Mouse (Mus musculus): ENCODE measurements around the gene Plpp2. TPM values are rescaled to one million over a fixed set of nuclear protein-coding genes. Genes with fewer than 3 reads are reported as not detected.

Plpp2 gene
- total and polyA plus RNA-seq, 3 experiments: 2.3 to 3.8 (median 3.5) TPM

DNA sequence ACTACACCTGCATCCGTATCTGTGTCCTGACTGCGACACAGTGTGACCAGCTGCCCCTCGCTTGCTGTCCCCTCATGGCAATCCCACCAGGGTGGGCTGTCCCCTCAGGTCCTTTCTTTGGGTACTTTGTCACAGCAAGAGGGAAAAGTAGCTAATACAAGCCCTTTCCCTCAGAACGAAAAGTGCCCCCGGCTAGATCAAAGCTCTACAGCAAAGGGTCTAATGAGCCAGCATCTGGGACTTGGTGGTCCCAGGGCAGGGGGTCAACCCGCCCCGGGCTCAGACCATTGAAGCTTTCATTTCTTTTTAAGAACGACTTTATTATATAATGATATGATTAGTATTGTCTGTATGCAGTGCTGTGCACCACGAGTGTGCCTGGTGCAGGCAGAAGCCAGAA lies 44.7 kb upstream of the Plpp2 start:
- H3K27me3 ChIP-seq (ENCODE audit: control insufficient read depth, insufficient read depth, low read length): no peaks in the 10 kb centered on the region
- no peak for TF ChIP-seq POLR2A (IDR thresholded peaks at IDR 0.05; ENCODE audit: insufficient read depth, low read depth, low read length)
- peak in 1 of 2 experiments; percentile 3 for DNase-seq
- H3K79me2 ChIP-seq (replicated peaks; ENCODE audit: control insufficient read depth, insufficient read depth, low read length): no peaks in the 10 kb centered on the region
- no peak overlapping the region for H3K9ac ChIP-seq (ENCODE audit: low read depth, low read length)
- no peak overlapping the region for H3K27ac ChIP-seq
- WGBS: 73% methylated on average over 9 of the region's 9 CpGs
- no peaks in the 10 kb centered on the region for H3K36me3 ChIP-seq (ENCODE audit: control insufficient read depth, insufficient read depth, low read length)
- no peaks in the 10 kb centered on the region for H3K4me1 ChIP-seq (ENCODE audit: control insufficient read depth, insufficient read depth, low read length)
- no peak overlapping the region for H3K4me3 ChIP-seq
- intact Hi-C loops (cut with DNase I): no loop called here

DNA sequence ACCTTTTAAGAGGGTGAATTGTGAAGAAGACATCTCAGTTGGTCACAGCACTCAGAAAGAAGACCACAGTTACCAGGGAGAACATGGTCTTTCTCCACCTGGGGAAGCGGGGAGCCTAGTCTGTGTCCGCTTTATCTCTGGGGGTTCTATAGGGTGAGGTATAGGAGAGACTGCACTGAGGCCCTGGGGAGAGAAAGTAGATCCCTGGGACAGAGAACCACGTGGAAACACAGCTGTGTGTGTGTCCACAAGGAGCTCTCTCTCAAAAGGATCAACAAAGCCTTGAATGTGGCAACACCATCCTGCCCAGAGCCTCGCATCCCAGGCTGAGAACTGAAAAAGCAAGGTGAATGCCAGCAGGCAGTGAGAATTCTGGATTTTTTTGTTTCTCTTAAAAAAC lies 43.8 kb upstream of the Plpp2 start:
- H3K4me1 ChIP-seq (ENCODE audit: control insufficient read depth, insufficient read depth, low read length): no peaks in the 10 kb centered on the region
- no peak overlapping the region for H3K9ac ChIP-seq (ENCODE audit: low read depth, low read length)
- no peak overlapping the region for H3K27ac ChIP-seq
- H3K27me3 ChIP-seq (ENCODE audit: control insufficient read depth, insufficient read depth, low read length): no peaks in the 10 kb centered on the region
- no peaks in the 10 kb centered on the region for H3K36me3 ChIP-seq (ENCODE audit: control insufficient read depth, insufficient read depth, low read length)
- H3K79me2 ChIP-seq (replicated peaks; ENCODE audit: control insufficient read depth, insufficient read depth, low read length): no peaks in the 10 kb centered on the region
- peak in 1 of 2 experiments; percentile 6 for DNase-seq
- WGBS: 69% methylated on average over 4 of the region's 4 CpGs
- TF ChIP-seq EP300 (IDR thresholded peaks at IDR 0.05; ENCODE audit: insufficient read depth, low read depth, low read length) (no peak), POLR2A (IDR thresholded peaks at IDR 0.05; ENCODE audit: insufficient read depth, low read depth, low read length) (no peak), CTCF (IDR thresholded peaks at IDR 0.05) (no peak)
- intact Hi-C loops (cut with DNase I): no loop called here
- no peak overlapping the region for H3K4me3 ChIP-seq

DNA sequence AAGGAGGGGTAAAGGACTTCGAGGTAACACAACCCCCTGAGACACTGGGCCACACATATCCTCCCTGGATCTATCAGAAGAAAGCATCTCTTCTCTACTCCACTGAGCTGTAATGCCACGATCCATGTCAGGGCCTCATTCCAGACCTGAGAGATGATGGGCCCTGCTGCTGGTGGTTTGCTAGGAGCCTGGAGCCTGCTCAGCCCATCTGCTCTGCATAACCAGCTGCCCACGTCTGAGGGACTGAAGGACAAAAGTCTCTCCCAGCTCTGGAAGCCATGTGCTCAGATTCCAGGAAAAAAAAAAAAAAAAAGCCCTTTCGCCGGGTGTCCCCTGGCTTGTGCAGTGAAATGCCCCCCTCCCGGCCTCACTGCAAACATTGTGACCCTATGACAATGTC lies 42.2 kb upstream of the Plpp2 start:
- Histone ChIP-seq H3K27me3 (ENCODE audit: control insufficient read depth, insufficient read depth, low read length) (no peaks in the 10 kb centered on the region), H3K79me2 (replicated peaks; ENCODE audit: control insufficient read depth, insufficient read depth, low read length) (no peaks in the 10 kb centered on the region), H3K4me3 (no peak overlapping the region), H3K36me3 (ENCODE audit: control insufficient read depth, insufficient read depth, low read length) (no peaks in the 10 kb centered on the region), H3K4me1 (ENCODE audit: control insufficient read depth, insufficient read depth, low read length) (no peaks in the 10 kb centered on the region), H3K27ac (no peak overlapping the region), H3K9ac (ENCODE audit: low read depth, low read length) (no peak overlapping the region)
- WGBS: 81% methylated on average over 6 of the region's 6 CpGs
- no peak for DNase-seq
- TF ChIP-seq EP300 (IDR thresholded peaks at IDR 0.05; ENCODE audit: insufficient read depth, low read depth, low read length): no peak
- no peak for TF ChIP-seq CTCF (IDR thresholded peaks at IDR 0.05)
- TF ChIP-seq POLR2A (IDR thresholded peaks at IDR 0.05; ENCODE audit: insufficient read depth, low read depth, low read length): no peak
- intact Hi-C loops (cut with DNase I): no loop called here

DNA sequence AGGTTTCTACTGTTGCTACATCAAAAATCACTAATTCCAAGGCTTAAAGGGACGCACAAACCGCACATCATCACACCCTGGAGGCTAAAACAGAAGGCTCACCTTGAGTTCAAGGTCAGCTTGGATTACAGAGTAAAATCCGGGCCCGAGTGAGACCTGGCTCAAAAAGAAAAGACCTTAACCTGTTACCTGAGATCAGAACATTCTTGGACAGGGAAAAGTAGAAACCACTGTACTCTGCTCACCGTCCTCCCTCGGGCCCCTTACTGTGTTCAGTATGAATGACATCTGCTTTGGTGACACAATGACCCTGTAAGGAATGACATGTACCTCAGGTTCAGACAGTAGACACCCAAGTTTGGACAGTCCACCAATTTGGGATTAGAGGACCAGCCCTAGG lies 41.2 kb upstream of the Plpp2 start:
- intact Hi-C loops (cut with DNase I): no loop called here
- Histone ChIP-seq H3K4me3 (no peak overlapping the region), H3K9ac (ENCODE audit: low read depth, low read length) (no peak overlapping the region), H3K27ac (no peak overlapping the region), H3K36me3 (ENCODE audit: control insufficient read depth, insufficient read depth, low read length) (no peaks in the 10 kb centered on the region), H3K27me3 (ENCODE audit: control insufficient read depth, insufficient read depth, low read length) (no peaks in the 10 kb centered on the region), H3K4me1 (ENCODE audit: control insufficient read depth, insufficient read depth, low read length) (no peaks in the 10 kb centered on the region), H3K79me2 (replicated peaks; ENCODE audit: control insufficient read depth, insufficient read depth, low read length) (no peaks in the 10 kb centered on the region)
- 95% methylated on average over 6 of the region's 6 CpGs for WGBS
- DNase-seq: peak in 1 of 2 experiments; percentile 5
- TF ChIP-seq EP300 (IDR thresholded peaks at IDR 0.05; ENCODE audit: insufficient read depth, low read depth, low read length) (no peak), POLR2A (IDR thresholded peaks at IDR 0.05; ENCODE audit: insufficient read depth, low read depth, low read length) (no peak), CTCF (IDR thresholded peaks at IDR 0.05) (no peak)

DNA sequence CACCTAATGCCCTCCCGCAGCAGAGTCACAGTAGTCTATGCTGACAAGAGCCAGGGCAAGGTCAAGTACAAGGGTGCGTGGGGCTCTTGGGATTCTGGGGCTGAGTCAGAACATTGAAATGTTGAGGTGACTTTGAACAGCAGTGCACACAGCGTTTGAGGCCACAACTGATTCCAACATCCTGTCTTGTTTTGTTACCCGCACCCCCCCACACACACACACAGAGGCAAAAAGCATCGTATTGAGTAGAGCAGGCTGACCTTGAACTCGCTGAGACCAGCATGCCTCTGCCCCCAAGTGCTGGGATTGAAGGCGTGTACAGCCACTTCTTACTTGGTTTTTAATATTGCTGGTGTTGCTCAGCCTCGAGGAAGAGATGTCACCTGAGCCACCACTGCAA lies 40.8 kb upstream of the Plpp2 start:
- Histone ChIP-seq H3K4me1 (ENCODE audit: control insufficient read depth, insufficient read depth, low read length) (no peaks in the 10 kb centered on the region), H3K79me2 (replicated peaks; ENCODE audit: control insufficient read depth, insufficient read depth, low read length) (no peaks in the 10 kb centered on the region), H3K9ac (ENCODE audit: low read depth, low read length) (no peak overlapping the region), H3K36me3 (ENCODE audit: control insufficient read depth, insufficient read depth, low read length) (no peaks in the 10 kb centered on the region), H3K27me3 (ENCODE audit: control insufficient read depth, insufficient read depth, low read length) (no peaks in the 10 kb centered on the region), H3K27ac (no peak overlapping the region), H3K4me3 (no peak overlapping the region)
- TF ChIP-seq EP300 (IDR thresholded peaks at IDR 0.05; ENCODE audit: insufficient read depth, low read depth, low read length) (no peak), POLR2A (IDR thresholded peaks at IDR 0.05; ENCODE audit: insufficient read depth, low read depth, low read length) (no peak), CTCF (IDR thresholded peaks at IDR 0.05) (no peak)
- 74% methylated on average over 8 of the region's 8 CpGs for WGBS
- intact Hi-C loops (cut with DNase I): no loop called here
- DNase-seq: peak in 1 of 2 experiments; percentile 5

DNA sequence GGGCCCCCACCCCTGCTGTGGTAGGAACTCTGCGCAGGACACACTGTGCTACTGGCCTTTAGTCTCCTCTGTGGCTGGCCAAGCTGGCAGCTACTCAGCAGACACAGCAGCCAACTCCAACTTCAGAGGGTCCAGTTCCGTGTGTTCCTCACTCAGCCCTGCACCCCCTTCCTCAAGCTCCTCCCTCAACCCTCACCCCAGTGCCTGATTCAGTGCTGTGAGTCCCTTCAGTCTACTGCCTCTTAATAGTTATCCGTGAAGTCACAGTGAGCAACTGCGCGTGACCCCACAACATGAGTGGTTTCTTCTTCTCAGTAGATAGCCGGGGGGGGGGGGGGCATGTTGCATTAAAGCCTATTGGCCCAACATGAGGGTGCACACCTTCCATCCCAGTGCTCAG lies 40.0 kb upstream of the Plpp2 start:
- peak in 1 of 2 experiments; percentile 5 for DNase-seq
- Histone ChIP-seq H3K4me1 (ENCODE audit: control insufficient read depth, insufficient read depth, low read length) (no peaks in the 10 kb centered on the region), H3K79me2 (replicated peaks; ENCODE audit: control insufficient read depth, insufficient read depth, low read length) (no peaks in the 10 kb centered on the region), H3K9ac (ENCODE audit: low read depth, low read length) (no peak overlapping the region), H3K36me3 (ENCODE audit: control insufficient read depth, insufficient read depth, low read length) (no peaks in the 10 kb centered on the region), H3K27me3 (ENCODE audit: control insufficient read depth, insufficient read depth, low read length) (no peaks in the 10 kb centered on the region), H3K27ac (no peak overlapping the region), H3K4me3 (no peak overlapping the region)
- TF ChIP-seq CTCF (IDR thresholded peaks at IDR 0.05): no peak
- no peak for TF ChIP-seq POLR2A (IDR thresholded peaks at IDR 0.05; ENCODE audit: insufficient read depth, low read depth, low read length)
- TF ChIP-seq EP300 (IDR thresholded peaks at IDR 0.05; ENCODE audit: insufficient read depth, low read depth, low read length): no peak
- intact Hi-C loops (cut with DNase I): no loop called here
- WGBS: 84% methylated on average over 6 of the region's 6 CpGs
